Mouse (Mus musculus) adrenal gland, postnatal 25 days (tissue): ENCODE data around the gene Sec23b. TPM values are rescaled to one million over a fixed set of nuclear protein-coding genes. Genes with fewer than 3 reads are reported as not detected.
"Not testable (repeated sequence)": the region's sequence is repeated elsewhere in the genome, so short reads cannot be mapped to it uniquely, and the experiment has no call there.

Experiments used
- DNase-seq: peaks from one replicate; pipeline ENCODE4 v3.0.0; 2021; ENCODE audit warnings: mixed read lengths
- long read RNA-seq: library from polyadenylated mRNA; stranded (forward); transcript quantifications from one replicate; pipeline ENCODE4 v2.0.0, GENCODE M21; 2021
- total RNA-seq: library from RNA; stranded (reverse); gene quantifications from 2 replicates; pipeline ENCODE4 v1.2.3, GENCODE M21; 2021

Sec23b gene
- 64.0 and 66.2 TPM in 2 replicates for total RNA-seq
- long read RNA-seq, transcript Sec23b-201 (20 exons, 2,779 nt), result major isoform, 25 of 113 reads
- long read RNA-seq, partial matches to known transcripts, result 34 of 113 reads
- long read RNA-seq, other reads (novel, unspliced or antisense), result 54 of 113 reads

DNA sequence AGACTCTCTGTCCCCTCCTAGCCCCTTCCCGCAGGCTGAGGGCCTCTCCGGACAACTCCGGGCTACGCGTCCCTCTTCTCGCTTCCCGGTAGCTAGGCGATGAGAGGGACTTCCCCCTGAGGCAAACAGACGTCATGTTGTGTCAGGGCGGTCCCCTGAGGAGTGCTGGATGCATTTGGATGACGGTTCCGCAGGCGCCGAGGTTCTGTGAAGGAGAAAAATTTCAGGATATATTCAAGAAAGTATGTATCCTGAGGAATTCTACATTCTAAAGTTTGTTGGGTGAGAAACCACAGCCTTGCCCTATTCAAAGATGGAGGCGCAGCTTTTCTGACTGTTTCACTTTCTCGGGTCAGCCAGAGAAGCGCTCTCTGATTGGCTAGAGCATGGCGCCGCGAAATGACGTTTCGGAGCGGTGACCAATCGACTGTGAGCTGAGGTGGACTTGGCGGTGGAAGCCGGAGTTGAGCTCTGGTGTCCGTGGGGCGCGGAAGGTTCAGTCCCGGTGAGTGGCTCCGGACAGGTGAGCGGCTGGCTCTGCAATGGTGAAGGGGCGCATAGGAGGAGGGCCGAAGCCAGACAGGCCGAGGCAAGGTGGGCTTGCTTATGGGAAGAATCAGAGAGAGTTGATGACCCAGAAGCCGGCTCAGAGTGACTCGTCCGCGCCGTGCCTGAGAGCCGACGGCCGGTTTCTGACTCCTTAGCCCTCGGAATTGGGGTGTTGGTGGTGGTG lies at the start of gene Sec23b:
Gene Sec23b (plus strand): TSS at position 410 of the 733 bp plus-strand sequence.
- DNase-seq, result peak; percentile 95

DNA sequence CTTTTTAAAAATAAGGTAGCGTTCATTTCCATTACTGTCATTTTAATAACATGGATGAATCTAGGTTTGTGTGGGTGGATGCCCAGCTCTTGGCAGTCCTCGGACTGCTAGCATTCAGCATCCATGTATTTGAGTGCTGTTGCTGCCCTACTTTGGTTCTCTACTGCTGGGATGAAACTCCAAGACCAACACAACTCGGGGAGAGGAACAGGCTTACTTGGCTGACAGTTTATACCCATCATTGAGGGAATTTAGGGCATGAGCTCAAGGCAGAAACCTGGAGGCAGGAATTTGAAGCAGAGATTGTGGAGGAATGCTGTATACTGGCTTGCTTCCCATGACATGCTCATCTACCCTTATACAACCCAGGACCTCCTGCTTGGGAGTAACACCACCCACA lies 41.4 kb upstream of the Sec23b start:
- DNase-seq, result no peak

DNA sequence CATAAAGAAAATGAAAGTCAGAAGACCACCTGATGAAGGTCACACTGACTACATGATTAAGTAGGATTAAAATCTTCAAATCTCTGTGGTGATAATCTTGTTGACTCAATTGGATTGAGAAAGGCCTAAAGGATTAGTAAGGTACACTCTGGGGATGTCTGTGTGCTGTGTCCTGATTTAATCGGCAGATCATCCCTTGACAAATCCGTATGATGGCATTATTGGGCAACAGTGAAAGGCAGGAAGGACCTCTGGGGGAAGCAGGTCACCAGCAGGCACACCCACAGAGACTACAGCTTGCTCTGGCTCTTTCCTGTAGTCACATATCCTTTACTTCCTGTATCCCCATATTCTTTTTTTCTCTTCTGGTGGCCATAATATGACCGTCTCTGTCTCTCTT lies 36.3 kb upstream of the Sec23b start:
- DNase-seq, result no peak

DNA sequence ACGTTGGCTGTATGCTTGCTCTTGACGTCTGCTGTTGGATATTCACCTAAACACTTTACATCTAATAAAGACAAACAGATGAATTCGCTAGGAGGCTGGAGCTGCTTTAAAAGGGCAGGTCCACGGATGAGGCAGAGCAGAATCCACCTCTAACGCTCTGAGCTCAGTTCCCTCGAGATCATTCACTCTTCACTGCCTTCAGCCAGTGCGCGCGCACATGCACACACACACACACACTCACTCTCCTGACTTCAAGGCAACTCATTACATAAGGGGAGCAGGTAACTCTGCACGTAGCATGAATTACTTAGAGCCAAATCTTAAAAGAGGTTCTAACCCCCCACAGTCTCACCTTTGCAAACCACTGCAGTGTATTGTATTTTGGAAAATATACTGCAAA lies 30.2 kb upstream of the Sec23b start:
- DNase-seq, result no peak

DNA sequence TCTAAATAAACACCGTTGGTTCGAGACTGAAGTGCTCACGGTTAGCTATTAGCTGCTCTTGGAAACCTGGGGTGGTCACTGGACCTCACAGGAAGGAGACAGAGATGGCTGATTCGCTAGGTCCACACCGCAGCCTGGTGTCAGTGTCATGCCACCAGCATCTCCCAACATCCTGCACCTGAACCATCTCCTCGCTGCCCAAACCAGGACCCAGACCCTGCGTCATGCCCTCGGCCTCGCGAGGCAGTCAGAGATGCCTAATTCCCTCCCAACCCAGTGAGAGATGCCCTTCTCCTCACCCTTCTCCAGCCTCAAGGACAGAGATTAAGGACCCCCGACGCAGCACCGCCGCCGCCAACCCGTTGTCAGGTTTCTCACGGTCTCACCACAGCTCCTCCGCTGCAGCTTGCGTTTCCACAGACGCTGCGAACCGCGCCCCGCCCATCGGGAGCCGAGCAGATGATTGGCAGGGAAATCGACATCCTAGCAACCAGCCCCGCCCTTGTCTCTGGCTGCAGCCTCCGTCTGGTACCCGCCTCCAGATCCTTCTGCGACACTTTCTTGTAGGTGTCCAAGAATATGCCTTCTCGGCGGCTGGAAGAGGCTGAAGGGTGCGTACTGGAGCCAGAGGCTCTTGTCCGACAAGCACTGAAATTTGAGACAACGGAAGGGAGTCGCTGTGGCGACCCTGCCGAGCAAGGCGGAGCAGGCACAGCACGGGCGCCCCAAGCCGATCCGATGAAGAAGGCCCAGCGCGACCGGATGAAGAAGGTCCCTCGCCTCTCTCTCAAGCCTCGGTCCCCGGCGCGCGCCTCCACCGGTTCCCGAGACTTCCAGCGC lies 28.8 kb upstream of the Sec23b start, which contains the start of the genes Dzank1 and Polr3f:
Gene Dzank1 (minus strand): TSS at position 434 of the 840 bp plus-strand sequence.
Gene Polr3f (plus strand): TSS at position 738 of the 840 bp plus-strand sequence.
- DNase-seq, result peak; percentile 95

DNA sequence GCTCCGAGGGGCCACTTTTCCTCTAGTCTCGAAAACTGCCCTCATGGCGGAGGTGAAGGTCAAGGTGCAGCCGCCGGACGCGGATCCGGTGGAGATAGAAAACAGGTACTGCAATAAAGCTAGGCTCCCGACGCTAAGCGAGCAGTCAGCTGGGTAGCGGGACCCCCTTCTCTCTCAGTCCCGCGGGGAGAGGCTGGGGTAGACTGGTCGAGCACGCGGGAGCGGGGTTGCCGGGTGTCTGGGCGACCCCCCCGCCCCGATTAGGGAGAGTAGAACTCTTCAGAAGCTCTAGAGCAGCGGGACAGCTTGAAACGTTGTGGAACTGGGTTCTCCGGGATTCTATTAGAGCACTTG lies 28.2 kb upstream of the Sec23b start:
- DNase-seq, result no peak

DNA sequence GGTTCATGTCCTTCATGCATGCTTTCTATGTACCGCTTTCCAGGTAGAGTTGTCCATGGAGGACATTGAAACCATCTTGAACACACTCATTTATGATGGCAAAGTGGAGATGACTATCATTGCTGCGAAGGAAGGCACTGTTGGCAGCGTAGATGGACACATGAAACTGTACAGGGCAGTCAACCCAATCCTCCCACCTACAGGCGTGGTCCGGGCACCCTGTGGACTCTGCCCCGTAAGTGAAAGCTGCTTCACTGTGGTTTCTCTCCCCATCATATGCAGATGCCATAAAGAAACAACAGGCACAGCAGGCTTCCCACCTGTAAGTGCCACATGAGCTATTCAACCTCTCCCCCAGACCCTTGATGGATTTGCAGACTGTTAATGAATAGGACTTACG lies 18.9 kb upstream of the Sec23b start:
- DNase-seq, result no peak

DNA sequence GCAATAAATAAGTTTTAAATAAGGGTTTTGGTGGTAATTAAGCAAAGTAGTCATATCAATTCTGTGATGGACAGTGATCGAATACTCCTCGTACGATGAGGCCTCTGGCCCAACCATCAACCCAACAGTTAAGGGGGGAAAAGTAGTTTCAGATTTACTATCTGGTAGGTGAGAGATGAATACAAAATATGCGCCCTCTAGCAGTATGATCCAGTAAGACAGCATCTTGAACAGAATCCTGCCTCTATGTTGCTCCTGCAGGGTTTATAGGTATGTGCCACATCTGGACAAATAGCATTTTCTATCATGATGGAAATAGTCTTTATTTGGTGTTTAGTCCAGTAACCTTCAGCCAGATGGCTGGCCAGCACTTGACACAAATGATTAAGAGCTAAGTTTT lies 14.8 kb upstream of the Sec23b start:
- no peak for DNase-seq

DNA sequence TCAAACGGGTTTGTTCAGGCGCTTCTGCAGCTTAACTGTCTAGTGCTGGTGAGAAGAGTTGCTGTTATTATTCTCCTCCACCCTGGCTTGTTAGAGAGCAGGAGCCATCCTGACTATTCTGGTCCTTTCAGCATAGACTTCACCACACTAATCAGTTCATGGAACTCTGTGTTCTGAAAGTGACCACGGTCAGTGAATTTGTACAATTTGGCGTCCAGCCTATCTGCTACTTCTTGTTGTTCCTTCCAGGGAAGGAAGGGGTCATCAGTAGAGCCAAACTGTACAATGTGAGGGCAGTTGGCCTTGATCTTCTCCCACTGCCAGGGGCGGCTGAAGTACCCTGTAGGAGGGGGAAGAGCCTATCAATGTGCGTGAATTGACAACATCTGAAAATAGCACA lies 12.4 kb upstream of the Sec23b start:
- no peak for DNase-seq

DNA sequence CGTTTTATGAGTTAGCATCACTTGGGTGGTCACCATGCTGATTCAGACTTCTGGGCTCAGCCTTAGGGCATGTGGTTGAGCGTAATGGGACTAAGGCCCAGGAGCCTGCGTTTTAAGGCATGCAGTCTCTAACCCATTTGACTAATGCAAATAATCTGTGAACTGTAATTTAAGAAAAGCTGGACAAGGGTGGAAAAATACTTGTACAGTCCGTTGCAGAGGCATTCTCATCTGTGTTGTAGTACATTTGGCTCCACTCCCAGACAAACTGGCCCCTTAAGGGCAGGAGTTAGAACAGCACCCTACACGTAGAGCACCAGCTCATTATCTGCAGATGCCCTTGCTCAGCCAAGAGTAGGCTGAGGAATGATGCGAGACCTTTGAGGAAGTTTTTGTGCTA lies 11.4 kb upstream of the Sec23b start:
- peak; percentile 6 for DNase-seq

DNA sequence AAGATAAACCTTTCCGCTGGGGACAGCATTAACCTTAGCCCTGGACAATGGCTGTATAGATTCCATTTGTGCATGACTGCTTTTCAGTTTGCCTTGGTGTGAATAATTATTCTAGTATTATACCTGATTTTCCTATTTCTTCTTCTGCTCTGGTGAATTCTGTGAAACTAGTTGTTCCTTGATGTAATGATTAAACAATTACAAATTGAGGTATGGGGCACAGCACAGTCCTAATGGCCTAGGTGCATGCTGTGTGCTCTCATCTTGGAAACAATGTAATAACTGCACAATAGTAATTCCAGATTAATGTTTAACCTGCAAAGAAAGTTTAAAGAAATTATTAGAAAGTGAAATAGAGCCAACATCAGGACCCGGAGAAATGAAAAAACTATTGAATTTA lies 11.0 kb upstream of the Sec23b start:
- no peak for DNase-seq

DNA sequence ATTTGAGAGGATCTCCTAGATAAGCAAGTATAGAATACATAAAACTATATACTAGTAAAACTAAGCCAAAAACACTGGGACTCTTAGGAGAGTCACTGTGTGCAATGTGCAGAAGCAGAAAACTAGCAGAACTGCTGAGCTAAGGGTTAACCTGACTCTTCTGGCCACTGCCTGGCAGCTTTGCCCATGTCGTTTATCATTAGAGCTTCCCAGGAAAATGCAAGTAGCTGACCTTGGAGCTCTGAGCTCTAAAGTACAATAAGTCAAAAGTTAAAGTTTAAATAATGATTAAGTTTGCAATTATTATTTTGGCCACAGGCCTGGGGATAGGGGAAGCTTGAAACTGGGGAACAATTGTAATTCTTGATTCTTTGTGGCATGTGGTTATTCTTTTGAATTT lies 10.5 kb upstream of the Sec23b start:
- no peak for DNase-seq

DNA sequence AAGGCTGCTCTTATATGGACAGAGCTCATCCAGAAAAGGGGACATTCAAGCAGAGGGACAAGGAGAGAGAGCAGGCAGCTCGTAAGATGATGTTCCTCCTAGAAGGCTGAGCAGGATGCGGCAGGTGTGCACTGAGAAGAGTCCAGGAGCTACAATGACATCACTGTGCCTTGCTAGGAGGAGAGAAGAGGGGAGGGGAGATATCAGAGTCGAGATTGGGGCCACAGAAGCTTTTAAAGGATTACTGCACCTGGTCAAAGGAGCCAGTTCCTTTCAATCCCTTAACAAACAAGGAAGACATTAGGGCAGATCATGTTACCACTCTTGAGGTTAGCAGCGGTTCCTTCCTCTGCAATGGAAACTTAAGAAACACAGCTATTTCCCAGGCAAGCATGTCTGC lies 8.5 kb upstream of the Sec23b start:
- no peak for DNase-seq

DNA sequence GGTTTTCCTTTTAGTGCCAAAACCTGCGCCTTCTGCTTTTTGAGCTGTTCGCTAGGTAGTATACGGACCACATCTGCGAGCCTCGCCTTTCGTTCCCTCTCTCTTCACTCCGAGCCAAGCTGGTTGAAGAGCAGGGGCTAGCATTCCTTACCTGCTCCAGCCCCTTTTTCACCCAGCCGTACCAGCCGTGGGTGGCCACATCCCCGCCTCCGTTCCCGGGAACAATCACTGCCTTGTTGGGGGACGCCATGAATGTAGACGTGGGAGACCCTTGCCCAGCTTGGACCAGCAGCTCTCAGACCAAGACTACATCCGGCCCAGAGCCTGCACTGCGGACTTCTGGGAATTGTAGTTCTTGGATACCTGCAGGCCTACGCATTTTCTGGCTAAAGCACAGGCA lies 5.5 kb upstream of the Sec23b start, which contains the start of gene Rbbp9:
Gene Rbbp9 (minus strand): TSS at position 341 of the 400 bp plus-strand sequence.
- DNase-seq, result peak; percentile 57

DNA sequence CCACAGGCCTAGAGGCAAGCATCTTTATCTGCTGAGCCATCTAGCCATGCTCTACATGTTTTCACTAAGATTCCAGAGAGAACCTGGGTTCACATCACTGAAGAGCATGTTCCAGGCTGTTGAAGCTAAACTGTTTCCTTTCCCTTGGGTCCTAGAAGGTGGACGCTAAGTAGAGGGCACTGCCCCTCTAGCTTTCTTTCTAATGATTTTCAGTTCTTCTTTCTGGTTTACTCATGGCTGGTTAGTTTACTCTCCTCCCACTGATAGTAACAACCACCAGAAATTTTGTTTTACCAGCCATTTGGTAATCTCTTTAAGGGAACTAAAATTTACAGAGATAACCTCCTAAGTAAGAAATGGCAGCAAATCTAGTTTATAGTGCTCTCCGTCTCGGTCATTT lies 2.1 kb upstream of the Sec23b start:
- DNase-seq, result no peak

DNA sequence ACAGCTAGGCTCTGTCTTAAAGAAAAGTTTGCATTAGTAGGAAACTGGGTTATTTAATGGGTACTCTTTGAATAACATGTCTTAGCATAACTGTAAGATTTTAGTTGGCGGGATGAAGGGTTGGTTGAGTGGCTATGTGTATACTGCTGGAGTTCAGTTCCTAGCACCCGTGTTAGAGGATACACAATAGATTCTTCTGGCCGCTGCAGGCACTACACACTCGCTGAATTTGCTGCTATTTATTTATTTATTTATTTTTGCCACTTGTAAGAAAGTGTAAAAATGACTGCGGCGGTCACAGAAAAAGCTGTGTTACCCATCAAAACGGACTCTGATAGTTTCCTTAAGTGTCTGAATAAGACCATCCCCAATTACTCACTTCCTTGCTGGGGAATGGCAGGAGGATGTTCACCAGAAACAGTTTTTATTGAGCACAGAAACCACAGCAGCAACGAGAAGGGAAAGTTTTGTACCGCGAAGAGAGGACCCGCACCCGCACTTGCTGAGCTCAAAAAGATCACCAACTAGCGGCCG lies 676 bp upstream of the Sec23b start:
- no peak for DNase-seq

DNA sequence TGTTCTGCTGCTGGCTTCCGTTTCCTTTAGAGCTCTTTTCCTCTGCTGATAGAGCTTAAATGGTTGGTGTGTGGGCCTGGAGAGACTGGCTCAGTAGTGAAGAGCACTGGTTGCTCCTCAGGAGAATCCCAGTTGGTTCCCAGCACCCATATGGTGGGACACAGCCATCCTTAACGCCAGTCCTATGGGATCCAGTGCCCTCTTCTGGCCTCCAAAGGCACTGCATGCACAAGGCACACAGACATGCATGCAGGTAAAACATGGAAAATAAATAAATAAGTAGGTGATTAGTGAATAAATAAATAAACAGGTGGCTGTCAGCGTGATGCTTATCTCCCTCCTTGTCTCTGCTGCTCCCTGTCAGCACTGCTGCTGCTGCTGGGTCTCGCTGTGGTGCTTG lies 32.7 kb downstream of the Sec23b start:
- DNase-seq, result no peak

DNA sequence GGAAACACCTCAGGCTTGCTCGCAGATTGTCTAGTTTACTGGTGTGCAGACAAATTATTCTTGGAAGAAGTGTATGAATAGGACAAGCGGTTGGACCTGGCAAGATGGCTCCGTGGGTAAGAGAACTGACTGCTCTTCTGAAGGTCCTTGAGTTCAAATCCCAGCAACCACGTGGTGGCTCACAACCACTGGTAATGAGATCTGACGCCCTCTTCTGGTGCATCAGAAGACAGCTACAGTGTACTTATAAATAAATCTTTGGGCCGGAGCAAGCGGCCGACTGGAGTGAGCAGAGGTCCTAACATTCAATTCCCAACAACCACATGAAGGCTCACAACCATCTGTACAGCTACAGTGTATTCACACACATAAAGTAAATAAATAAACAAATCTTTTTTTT lies 37.0 kb downstream of the Sec23b start:
- not testable (repeated sequence) for DNase-seq

DNA sequence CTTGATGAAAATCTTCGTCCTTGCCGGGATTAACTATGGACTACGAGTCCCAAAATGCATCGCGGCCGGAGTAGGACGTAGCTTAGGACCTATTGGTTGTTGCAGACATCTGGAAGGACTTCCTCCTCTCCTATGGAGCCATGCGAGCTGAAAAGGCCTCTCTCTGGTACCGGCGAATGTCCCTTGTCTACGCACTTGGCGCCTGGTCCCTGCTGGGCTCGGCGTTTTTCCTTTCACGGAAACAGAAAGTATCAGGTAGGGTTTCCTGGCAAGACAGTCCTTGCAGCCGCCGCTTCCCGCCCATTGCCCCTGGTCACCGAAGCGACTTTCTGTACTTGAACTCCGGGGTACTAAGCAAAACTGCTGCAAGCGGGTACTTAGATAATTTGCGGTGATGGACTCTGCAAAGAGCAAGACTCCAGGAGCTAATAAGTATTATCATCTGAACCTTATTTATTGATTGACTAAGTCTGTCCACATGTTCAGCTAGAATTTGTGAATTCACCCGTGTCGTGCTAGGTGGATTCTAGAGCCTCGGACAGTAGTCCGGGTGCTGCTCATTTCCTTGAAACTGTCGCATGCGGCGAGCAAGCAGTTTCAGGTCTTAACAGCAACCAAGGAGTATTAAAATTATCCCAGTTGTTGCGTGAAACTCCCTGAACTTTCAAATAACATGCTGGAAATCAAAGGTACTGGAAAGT lies 38.1 kb downstream of the Sec23b start, which contains the start of gene Smim26:
Gene Smim26 (plus strand): TSS at position 104 of the 701 bp plus-strand sequence.
- DNase-seq, result peak; percentile 72

DNA sequence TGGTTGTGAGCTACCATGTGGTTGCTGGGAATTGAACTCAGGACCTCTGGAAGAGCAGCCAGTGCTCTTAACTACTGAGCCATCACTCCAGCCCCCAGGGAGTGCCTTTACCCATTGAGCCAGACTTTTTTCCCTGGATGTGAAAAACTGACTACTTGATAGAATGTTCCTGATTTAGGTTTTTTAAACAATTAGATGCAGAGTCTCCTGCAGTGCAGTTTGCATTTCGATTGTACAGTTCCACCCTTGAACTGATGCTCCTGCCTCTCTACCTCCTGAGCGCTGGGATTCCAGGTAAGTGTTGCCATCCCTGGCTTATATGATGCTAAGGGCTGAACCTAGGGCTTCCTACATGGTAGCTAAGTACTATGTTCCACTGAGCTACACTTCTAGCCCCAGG lies 42.0 kb downstream of the Sec23b start:
- no peak for DNase-seq

DNA sequence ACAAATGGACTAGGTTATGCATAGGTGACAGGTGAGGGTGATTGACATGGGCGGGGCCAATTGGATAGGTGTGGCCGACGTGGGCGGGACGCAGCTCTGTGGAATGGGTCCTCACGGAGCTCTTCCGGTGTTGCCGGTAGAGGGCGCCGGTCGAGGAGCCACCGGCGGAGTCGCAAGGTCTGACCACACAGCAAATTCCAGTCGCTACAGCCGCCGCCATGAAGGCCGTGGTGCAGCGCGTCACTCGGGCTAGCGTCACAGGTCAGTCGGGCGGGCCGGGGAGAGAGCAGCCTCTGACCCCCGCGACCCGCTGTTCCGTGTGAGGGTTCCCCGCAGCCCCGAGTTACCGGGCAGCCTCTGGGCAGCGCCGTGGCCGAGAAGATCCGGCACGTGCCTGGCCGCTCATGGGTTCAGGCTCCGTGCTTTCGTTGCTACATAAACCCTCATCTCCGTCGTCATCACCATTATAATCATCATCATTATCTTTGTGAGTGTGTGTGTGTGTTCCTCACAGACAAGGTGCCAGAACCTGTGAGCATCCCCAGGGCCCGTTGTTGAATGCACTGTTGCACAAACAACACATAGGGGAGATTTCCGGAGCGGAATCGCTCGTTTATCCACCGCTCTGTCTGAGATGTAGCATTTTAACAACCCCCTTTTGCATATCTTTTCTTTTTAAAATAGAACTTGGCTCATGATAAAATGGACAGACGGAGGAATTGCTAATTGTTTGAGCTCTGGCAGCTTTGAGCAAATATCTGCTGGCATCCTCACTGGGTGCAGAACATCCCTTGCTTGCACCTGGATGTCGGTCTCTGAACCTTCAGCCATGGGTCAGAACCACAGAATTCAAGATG lies 44.0 kb downstream of the Sec23b start, which contains the start of gene Dtd1:
Gene Dtd1 (plus strand): TSS at position 67 of the 857 bp plus-strand sequence.
- peak; percentile 89 for DNase-seq
